Mouse (Mus musculus) urinary bladder, adult 2 months (tissue): ENCODE data around the gene Ift52. TPM values are rescaled to one million over a fixed set of nuclear protein-coding genes. Genes with fewer than 3 reads are reported as not detected.
"Not testable (repeated sequence)": the region's sequence is repeated elsewhere in the genome, so short reads cannot be mapped to it uniquely, and the experiment has no call there.

ENCODE experiments used
- DNase-seq: peaks from one replicate; pipeline ENCODE4 v3.0.0; 2022; ENCODE audit warnings: low spot score
- polyA plus RNA-seq: library from polyadenylated mRNA; depleted of rRNA; stranded (reverse); fragments of >200 nt; gene quantifications from 2 replicates; pipeline ENCODE4 v1.2.3, GENCODE M21; 2012

Gene Ift52
- polyA plus RNA-seq, 1 experiment, result 45.7 TPM

DNA sequence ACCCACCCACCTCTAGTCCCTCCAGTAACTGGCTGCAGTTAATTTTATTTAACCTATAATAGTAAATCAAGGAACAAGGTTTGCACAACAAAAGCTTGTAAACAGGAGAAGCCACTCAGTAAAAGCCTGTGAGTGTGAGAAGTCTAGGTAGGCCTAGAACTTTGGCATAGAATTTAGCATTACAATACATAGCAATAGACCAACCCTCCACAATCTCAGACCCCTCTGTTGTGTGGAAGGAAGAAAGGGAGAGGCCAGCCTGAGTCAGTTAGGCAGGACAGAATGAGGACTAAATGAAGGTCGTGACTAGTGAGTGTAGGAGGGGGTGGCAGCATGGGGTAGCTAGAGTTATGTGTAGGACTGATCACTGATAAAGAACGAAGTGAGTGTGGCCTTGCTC, 14.6 kb downstream of the Ift52 start:
- no peak for DNase-seq

DNA sequence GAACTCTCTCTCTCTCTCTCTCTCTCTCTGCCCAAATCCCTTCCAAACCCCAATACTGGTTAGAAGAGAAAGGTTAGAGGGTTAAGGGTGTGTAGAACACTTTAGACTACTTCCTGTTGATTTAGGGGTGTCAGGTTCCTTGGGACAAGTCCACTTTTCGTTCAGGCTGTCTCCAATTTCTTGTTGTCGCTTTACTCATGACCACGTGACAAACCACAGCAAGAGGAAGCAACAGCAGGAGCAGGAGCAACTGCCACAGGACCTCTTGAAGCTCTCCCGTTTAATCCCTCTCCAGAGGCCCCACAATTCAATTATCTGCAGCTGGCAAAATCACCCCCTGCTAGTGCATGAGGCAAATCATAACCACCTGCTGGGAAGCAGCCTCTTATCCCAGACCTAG, 15.5 kb downstream of the Ift52 start:
- no peak for DNase-seq

DNA sequence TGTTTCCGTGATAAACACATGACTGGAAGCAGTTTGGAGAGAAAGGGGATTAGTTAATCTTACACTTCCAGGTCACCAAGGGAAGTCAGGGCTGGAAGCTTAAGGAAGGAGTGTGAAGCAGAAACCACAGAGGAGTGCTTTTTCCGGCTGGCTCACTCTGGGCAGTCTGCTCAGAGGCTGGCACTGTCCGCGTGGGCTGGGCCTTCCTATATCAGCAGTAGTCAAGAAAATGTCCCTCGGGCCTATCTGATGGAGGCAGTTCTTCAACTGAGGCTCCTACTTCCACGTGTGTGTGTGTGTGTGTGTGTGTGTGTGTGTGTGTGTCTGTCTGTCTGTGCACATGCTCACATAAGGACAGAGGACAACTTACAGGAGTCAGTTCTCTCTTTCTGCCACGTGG, 22.8 kb downstream of the Ift52 start:
- no peak for DNase-seq

DNA sequence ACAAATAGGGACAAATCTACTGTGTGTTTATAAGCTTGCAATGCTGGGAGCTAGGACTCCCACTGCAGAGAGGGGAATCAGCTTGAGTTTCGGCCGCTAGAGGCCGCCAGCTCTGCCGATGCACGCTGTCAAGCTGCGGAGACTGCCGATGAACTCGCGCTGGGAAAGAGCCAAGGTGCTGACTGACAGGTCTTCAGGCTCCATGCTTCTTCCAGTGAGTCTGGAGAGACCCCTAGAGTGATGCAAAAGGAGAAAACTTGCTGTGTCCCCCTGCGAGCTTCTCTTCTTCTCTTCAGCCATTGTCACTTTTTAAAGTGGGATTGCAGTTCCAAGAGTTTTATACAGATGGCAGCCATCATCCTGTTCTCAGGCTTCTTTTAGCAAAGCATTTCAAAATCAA, 31.0 kb downstream of the Ift52 start:
- peak; percentile 44 for DNase-seq

DNA sequence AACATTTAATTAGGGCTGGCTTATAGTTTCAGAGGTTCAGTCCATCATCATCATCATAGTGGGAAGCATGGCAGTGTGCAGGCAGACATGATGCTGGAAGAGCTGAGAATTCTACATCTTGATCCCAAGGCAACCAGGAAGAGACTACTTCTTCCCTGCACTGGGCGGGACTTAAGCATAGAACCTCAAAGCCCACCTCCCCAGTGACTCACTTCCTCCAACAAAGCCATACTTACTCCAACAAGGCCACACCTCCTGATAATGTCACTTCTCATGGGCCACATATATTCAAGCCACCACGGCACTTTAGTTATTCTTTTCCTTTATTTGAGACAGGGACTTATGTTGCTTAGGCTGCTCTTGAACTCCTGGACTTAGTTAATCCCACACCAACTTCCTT, 32.0 kb downstream of the Ift52 start:
- DNase-seq, result no peak

DNA sequence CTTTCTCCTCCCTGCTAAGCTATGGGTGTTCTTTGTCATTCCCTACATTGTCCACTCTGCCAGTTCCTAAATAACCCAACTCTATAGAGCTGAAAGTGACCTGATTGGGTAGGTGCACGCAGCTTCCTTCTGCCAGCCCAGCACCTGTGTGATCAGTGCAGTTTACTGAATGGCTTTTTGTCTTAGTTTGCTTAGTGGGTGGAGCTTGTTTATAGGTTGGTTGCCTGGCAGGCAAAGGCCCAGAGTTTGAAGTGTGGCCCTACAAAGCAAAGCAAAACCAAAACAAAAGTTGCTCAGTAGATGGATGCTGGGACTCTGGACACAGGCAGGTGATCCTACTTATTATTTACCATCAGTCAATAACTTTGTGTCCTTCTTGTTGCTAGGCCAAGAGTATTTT, 34.5 kb downstream of the Ift52 start:
- no peak for DNase-seq

DNA sequence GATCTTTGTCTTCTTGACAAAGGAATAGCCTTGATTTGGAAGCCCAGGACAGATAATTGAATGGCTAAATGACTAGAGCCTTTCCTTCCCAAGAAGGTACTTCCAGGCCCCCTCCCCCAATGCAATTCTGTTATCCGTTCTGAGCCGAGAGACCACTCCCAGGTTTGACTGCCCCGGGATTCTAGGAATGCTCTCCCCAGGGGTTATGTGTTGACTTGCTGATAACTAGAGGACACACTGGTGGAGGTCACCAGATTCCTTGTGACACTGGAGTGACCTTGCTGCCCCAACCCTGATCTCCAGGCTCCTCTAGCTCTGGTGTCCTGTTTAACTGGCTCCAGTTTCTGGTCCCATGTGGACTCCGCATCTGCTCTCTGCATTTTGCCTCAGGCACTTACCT, 34.9 kb downstream of the Ift52 start:
- DNase-seq, result no peak

DNA sequence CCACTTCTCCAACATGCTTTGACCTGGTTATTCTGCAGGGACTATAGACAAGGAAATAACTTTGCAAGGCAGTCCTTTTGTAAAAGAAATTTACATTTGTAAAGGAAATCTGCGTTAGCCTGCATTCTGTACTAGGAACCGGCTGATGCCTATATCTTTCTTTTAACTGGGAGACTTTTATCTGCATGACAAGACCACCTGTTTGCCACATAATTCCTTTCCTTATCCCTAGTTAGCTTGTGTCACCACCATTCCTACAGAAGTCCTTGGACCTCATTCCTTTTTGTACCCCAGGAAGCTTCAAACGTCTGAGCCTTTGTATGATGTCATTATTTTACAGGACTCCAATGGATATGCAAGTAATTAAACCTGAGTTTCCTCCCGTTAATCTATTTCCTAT, 35.7 kb downstream of the Ift52 start:
- DNase-seq, result no peak

DNA sequence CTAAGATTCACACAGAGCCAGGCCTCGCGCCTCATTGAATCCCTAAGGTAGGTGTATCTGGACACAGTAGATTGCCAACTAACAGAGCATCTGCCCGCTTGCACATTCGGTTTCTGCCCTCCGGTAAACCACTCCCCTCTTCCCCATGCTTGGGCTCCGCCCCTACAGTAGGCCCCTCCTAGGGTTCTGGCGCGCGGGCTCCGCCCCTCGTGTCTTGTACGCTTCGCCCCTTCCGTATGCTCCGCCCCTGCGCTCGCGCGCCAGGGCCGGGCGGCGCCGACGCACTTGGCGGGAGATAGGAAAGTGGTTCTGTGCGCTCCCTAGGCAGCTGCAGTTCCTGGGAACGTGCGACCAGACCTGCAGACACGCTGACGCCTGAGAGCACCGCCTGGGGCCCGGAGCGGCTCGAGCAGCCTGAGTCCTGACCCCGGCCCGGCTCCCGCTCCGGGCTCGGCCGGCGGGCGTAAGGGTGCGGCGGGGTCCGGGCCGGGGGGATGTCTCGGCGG, 37.2 kb downstream of the Ift52 start, which contains the start of gene Mybl2:
Gene Mybl2, plus strand, starts transcription at position 353 of the 506 bp plus-strand sequence.
- peak; percentile 68 for DNase-seq

DNA sequence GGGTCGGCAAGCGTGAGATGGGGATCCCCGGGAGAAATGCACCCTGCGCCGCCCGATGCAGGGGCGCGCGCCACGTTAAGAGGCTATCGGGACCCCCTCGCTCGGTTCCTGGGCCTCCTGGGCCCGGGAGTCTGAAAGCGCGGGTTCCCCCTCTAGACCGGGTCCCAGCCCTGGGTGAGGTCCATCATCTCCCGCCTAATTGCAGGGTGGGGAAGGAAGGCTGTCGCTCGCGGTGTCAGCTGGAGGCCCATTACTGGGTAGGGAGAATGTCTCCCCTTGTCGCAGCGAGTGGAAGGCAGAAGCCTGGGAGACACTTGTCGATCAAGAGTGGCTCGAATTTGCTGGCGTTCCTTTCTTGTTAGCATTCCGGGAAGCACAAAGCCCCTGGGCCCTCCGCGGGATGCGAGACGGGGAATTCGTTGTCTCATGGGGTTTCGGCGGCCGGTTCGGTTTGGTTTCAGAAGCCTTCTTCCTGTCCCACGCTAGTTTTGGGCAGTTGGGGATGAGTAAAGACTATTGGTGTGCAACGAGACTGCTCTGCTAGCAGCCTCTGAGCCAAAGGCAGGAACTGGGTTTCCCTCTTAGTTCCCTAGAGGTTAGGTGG, 37.8 kb downstream of the Ift52 start:
- no peak for DNase-seq

DNA sequence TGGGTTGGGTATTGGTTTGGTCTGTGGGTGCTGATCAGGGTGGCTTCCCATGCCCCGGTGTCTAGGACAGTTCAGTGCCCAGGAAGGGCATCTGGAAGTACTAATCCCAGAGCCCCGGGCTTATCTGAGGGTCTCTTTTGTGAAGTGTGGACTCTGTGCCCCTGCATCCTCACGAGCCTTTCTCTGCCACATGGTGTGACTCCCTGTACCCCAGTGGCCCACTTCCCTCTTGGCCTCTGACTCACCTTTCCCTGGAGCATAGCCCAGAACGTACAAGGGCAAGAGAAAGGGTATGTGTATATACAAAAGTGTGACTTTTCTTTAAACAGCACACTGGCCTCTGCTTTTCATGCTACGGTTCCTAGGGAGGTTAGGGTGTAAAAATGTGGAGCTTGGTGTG, 38.6 kb downstream of the Ift52 start:
- DNase-seq, result no peak

DNA sequence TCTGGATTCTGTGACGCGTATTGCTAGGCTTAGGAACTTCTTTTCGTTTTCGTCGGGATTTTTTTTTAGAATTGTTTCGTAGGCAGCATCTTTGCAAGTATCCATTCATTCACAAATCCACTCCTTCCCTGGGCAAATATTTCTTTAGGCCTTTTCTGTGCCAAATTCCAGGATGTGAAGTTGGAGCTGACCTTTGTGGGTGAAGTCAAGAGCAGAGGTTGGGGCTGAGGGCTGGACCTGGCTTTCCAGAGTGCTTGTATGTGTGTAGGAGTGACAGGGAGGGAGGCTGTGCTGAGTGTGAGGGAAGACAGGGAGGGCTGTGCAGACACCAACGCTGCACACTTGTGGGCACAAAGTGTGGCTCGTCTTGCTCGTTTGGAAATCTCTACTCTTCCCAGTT, 39.4 kb downstream of the Ift52 start:
- no peak for DNase-seq

DNA sequence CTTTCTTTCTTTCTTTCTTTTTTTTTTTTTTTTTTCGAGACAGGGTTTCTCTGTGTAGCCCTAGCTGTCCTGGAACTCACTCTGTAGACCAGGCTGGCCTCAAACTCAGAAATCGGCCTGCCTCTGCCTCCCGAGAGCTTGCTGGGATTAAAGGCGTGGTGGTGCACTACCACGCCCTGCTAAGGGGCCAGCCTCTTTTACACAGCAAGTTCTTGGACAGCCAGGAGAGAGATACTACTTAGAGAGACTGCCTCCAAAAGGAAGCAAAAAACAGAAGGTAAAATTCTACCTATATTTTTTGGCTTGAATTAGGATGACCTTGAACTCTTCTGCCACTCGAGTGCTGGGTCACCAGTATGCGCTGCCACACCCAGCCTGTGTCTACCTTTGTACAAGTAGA, 41.8 kb downstream of the Ift52 start:
- not testable (repeated sequence) for DNase-seq

DNA sequence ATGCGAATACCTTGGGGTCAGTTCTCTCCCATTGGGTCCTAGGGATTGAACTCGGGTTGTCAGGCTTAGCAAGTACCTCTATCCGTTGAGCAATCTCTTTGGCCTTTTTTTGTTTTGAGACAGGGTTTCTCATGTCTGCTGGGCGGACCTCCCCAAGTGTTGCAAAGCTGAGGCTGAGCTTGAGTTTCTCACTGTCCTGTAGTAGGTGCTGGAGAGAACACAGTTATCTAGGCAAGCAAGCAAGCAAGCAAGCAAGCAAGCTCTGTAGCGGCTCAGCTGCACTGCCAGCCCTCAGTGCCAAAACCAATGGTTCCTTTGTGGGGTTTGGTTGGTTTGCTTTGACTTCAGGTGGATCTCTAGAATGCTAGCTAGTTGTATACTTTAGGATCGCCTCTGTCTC, 43.5 kb downstream of the Ift52 start:
- DNase-seq, result no peak

DNA sequence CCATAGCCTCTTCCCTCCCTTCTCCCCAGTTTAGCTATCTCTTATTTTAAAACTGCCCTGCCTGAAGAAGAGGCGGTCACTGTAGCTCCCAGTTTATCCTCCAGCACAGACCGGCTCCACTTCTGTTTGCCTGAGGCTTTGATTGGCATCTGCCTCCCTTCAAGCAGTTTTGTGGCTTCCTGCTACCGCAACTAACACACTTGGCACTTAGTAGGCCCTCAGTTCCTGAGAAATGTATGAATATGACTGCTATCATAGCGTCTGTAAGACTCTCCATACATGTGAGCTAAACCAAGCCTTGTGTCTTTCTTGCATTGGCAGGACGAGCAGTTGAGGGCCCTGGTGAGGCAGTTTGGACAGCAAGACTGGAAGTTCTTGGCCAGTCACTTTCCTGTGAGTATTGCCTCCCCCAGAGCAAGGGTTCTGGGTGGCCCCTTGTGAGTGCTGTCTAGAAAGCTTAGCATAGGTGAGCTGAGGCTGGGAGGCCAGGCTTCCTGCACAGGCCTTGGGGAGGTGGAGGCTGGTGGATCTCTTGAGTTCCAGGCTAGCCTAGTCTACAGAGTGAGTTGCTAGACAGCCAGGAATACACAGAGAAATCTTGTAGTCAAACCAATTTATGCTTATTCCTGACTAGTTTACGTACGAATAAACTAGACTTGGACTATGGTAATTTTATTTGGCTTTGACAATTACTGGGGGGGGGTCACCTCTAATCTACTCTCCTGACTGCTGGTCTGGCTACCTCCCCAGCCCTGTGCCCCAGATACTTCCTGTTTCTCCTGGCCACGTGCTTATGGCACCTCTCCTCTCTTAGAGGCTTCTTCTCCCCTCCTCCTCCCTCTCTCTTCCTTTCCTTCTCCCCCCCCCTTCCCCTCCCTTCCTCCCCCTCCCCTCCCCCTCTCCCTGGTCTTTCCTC, 44.3 kb downstream of the Ift52 start:
- DNase-seq, result no peak

DNA sequence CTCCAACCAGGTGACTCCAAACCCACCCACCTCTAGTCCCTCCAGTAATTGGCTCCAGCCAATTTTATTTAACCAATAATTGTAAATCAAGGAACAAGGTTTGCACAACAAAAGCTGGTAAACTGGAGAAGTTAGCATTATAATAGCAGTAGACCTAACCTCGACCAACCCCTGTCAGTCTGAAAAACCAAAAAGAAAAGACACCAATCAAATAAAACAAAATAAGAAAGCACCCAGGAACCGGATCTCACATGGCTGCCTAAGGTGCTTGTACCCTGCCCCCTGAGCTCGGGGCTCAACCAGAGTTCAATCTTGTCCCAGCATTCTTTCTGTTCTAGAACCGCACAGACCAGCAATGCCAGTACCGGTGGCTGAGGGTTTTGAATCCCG, 45.0 kb downstream of the Ift52 start:
- no peak for DNase-seq

DNA sequence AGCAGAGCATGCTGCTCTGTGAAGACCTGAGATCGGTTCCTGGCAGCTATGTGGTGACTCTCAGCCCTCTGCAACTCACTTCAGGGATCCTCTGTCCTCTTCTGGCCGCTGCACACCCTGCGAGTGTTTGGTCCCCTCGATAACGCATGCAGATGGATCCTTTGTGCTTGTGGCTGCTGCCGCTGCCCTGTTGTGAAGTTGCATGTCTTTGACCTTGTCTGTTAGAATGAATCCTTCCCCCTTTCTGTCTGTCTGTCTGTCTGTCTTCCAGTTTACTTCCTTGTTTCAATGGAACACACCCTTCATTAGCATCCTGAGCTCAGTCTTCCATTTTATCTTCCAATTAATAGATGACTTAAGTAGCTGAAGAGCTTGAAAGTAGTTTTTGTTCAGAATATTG, 49.2 kb downstream of the Ift52 start:
- no peak for DNase-seq

DNA sequence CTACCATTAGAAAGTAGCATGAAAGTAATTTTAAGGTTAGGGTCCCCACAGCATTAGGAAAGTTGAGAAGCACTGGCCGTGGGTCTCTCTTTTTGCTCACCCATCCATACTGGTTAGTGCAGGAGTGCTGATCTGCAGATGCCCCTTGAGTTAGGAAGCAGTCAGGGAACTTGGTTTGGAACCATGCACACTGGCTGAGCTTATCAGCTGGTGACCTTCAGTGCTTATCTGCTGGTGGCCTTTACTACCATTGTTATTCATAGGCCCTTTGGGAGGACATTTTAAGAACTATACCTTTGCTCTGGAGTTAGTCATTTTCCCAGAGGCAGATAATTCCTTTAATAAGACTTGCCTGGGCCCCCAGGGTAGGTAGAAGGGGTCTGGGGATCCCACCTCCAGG, 50.1 kb downstream of the Ift52 start:
- no peak for DNase-seq

DNA sequence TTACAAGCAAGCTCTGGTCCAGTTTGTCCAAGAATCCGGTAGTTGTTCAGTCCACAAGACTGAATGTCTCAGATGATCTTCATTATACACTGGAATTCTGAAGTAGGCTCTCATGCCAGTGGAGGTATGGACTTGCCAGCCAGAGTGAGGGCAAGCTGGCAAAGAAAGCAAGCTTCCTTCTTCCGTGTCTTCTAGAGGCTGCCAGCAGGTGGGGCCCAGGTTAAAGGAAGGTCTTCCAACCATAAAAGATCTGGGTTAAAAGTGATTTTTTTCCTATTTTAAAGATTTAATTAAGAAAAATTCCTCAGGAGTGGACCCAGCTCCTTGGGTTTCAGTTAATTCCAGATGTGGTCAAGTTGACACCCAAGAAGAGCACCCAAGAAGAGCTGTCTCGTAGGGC, 53.1 kb downstream of the Ift52 start:
- no peak for DNase-seq

DNA sequence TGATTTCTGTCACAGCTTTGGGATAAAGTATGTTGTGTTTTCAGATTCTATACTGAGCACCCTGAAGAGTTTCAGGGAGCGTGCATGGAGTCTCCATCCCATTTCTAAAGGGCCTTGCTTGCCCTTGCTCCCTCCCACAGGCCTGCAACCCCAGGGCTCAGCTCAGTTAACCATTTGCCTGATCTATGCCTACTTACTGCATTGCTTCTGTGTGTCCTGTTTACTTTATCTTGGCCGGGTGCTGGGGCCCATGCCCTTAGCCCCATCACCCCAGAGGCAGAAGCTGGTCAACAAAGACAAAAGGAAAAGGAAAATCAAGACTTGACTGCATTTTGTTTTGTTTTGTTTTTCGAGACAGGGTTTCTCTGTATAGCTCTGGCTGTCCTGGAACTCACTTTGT, 54.4 kb downstream of the Ift52 start:
- DNase-seq, result no peak

DNA sequence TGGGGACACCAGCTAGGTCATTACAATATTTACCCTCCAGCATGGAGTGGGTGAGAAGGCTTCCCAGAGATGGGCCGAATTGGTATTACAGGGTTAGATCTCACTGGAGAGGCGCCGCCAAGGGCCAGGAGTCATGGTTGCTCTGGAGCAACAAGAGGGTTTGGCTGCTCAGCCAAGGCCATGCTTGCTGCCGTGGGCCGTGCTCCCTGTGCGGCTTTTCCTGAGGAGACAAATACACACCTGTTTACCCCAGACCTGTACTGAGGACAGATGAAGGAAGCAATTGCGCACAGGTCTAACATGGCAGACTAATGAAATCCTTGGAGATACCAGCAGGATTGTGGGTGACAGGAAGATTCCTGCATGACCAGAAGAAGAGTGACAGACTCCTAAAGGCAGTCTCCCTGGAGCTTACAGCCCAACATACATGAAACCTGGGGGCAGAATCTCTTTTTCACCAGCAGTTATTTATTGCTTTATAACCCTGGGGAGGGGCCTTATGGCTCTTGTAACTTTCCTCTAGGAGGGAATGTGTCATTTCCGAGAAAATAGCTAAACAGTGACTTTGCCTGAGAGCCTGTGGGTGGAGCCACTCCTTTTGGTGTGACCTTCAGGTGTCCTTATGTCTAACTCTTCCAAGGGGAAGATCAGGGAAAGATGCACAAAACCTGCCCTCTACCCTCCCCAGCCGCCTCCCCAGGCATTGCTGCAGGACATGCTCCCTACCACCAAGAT, 56.0 kb downstream of the Ift52 start:
- DNase-seq, result no peak

DNA sequence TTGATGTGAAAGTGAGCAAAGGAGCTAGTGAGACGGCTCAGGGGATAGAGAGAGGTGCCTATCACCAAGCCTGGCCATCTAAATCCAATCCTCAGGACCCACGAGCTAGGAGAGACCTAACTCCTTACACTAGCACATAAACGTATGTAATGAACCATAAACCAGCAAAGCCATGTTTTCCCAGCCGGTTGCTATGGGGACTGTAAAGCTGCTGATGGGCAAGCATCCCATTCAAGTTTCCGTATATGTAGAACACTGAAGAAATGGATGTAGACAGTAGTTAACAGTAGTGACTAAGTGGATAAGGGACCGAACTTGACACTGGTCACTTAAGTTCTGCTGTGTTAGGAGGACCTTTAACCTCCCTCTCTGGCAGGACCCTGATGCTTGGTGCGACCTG, 56.9 kb downstream of the Ift52 start:
- DNase-seq, result no peak

DNA sequence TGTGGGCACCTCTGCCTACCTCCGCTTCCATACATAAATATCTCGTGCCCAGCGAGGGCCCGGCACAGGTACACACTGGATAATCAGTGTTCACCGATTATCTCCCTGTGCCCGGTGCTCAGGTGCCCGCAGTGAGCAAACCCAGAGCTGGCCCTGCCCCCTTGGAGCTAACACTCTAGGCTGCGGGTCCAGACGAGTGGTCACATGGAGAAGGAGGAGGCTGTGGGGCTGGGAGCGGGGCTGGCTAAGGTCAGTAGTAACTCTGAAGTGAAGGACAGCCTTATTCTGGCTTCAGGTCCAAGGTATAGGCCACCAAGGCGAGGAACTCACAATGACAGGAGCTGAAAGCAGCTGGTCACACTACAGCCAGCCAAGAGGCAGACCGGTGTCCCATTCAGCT, 57.7 kb downstream of the Ift52 start:
- DNase-seq, result no peak
